Mouse (Mus musculus) mouse embryonic stem cell (cell line): ENCODE data around the gene Ucp3.

Experiments
- in situ Hi-C, 2 experiments: fragments of 300-500 bp; cut with MboI; formaldehyde crosslinking; loops; 1 replicate in 1 of 2; 3 replicates in 1 of 2; pipeline ENCODE4 v1.14.3; 2019 to 2020; ENCODE audit warnings: low sequenced_read_pairs in 2 of 2, low pct_unique_long_range_greater_than_20kb in 1 of 2, mixed read lengths in 1 of 2; ENCODE audit not compliant: unreplicated experiment in 1 of 2

Ucp3 gene

GRCm38 (mm10) chr7:100496371-100496770, 23.6 kb downstream of the Ucp3 start:
- in situ Hi-C loops: no loop called here

- in situ Hi-C loops: no loop called here
Measured at GRCm38 (mm10) chr7:100496791-100497190, 24.0 kb downstream of the Ucp3 start.

- in situ Hi-C loops: no loop called here
Measured at GRCm38 (mm10) chr7:100497402-100497801, 24.6 kb downstream of the Ucp3 start.

GRCm38 (mm10) chr7:100497982-100498381, 25.2 kb downstream of the Ucp3 start:
- in situ Hi-C loops: no loop called here

GRCm38 (mm10) chr7:100499465-100499864, 26.7 kb downstream of the Ucp3 start:
- in situ Hi-C loops: no loop called here

- in situ Hi-C loops: no loop called here
Measured at GRCm38 (mm10) chr7:100500276-100500977, 27.6 kb downstream of the Ucp3 start.

GRCm38 (mm10) chr7:100501027-100501843, 28.4 kb downstream of the Ucp3 start:
- in situ Hi-C loops: no loop called here

- in situ Hi-C loops: no loop called here
Measured at GRCm38 (mm10) chr7:100501844-100502373, 29.1 kb downstream of the Ucp3 start.

- in situ Hi-C loops: no loop called here
Measured at GRCm38 (mm10) chr7:100502374-100502922, 29.7 kb downstream of the Ucp3 start.

GRCm38 (mm10) chr7:100503076-100503475, 30.3 kb downstream of the Ucp3 start:
- in situ Hi-C loops: no loop called here

GRCm38 (mm10) chr7:100504740-100505487, 32.1 kb downstream of the Ucp3 start:
- in situ Hi-C loops: no loop called here

- in situ Hi-C loops: no loop called here
Measured at GRCm38 (mm10) chr7:100506494-100506893, 33.7 kb downstream of the Ucp3 start.

- in situ Hi-C loops: no loop called here
Measured at GRCm38 (mm10) chr7:100508670-100509069, 35.9 kb downstream of the Ucp3 start.

GRCm38 (mm10) chr7:100511602-100512001, 38.8 kb downstream of the Ucp3 start:
- in situ Hi-C loops: no loop called here

- in situ Hi-C loops: no loop called here
Measured at GRCm38 (mm10) chr7:100514573-100514972, 41.8 kb downstream of the Ucp3 start, which contains the start of gene Dnajb13. Gene Dnajb13, minus strand, starts transcription at chr7:100514960.

- in situ Hi-C loops: no loop called here
Measured at GRCm38 (mm10) chr7:100520204-100520603, 47.4 kb downstream of the Ucp3 start.

- in situ Hi-C loops: no loop called here
Measured at GRCm38 (mm10) chr7:100520663-100521285, 48.0 kb downstream of the Ucp3 start.

GRCm38 (mm10) chr7:100522222-100522621, 49.4 kb downstream of the Ucp3 start:
- in situ Hi-C loops: no loop called here
